Mouse (Mus musculus): ENCODE data around the gene Cfap45.

DNA sequence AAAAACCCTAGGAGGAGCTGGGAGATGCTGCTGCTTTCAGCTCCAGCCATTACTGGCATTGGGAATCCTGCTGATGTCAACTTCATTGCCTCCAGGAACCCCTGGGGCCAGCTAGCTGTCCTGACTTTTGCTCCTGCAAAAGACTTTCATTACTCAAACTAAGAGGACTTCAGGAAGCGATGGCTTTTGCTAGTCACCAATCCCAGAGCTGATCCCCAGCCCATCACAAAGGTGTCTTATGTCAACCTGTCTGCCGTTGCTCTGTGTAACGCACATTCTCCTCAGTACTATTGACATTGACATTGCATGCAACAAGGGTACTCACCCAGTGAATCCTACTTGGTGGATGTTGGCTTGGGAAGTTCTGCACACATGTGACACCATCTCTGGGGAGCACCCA lies 46.4 kb upstream of the Cfap45 start:
- TF ChIP-seq CTCF (IDR thresholded peaks at IDR 0.05; ENCODE audit: low read depth) (no peak), EP300 (optimal IDR thresholded peaks at IDR 0.05) (no peak)

Data from stomach, postnatal 0 days (tissue).